In genomic region chr4:29034406-29034805, GRCm38 (mm10) we compare ENCODE assay signal across 19 mouse cellular contexts.
"Had no signal": no experiment of that assay in that cellular context is flagged by ENCODE, and none has a peak within 500 bp of the region (broad histone marks: within the 10 kb centered on the region; RNA-seq: fewer than 3 reads in every experiment).

No protein-coding gene starts in this region.

- H3K4me3 ChIP-seq: lung, embryonic 15.5 days; midbrain, embryonic 10.5 days; midbrain, embryonic 12.5 days; myocyte; neural tube, embryonic 13.5 days; neural tube, embryonic 15.5 days had no signal

- H3K4me2 ChIP-seq: lung, embryonic 15.5 days; midbrain, embryonic 12.5 days; neural tube, embryonic 13.5 days; neural tube, embryonic 15.5 days had no signal

- H3K9me3 ChIP-seq: lung, embryonic 15.5 days; neural tube, embryonic 13.5 days; neural tube, embryonic 15.5 days had no signal

- H3K36me3 ChIP-seq: lung, embryonic 15.5 days; midbrain, embryonic 10.5 days; midbrain, embryonic 12.5 days; neural tube, embryonic 13.5 days; neural tube, embryonic 15.5 days had no signal

- DNase-seq: lung, adult 2 months; lung, postnatal 10 days; lung, postnatal 4 days; midbrain, embryonic 14.5 days; retina, postnatal 1 day; right cerebral cortex, adult 18-20 months; right cerebral cortex, postnatal 25 days; right cerebral cortex, postnatal 4 days; spleen, adult 18-20 months; thymus, adult 18-20 months; thymus, postnatal 14 days; thymus, postnatal 36 days had no signal

- H3K27me3 ChIP-seq: lung, embryonic 15.5 days; midbrain, embryonic 12.5 days; neural tube, embryonic 13.5 days; neural tube, embryonic 15.5 days had no signal

- H3K4me1 ChIP-seq: lung, embryonic 15.5 days; midbrain, embryonic 10.5 days; midbrain, embryonic 12.5 days; neural tube, embryonic 13.5 days; neural tube, embryonic 15.5 days had no signal

- H3K27ac ChIP-seq: lung, embryonic 15.5 days; midbrain, embryonic 10.5 days; midbrain, embryonic 12.5 days; neural tube, embryonic 13.5 days; neural tube, embryonic 15.5 days had no signal

- H3K9ac ChIP-seq: lung, embryonic 15.5 days; midbrain, embryonic 12.5 days; neural tube, embryonic 13.5 days; neural tube, embryonic 15.5 days had no signal

- ATAC-seq: midbrain, embryonic 16.5 days had no signal
